Mouse (Mus musculus) midbrain, postnatal 0 days (tissue): ENCODE results near the gene Gm3448. TPM values are rescaled to one million over a fixed set of nuclear protein-coding genes. Genes with fewer than 3 reads are reported as not detected.
"Not testable (repeated sequence)": the region's sequence is repeated elsewhere in the genome, so short reads cannot be mapped to it uniquely, and the experiment has no call there.

Experiments used
- ATAC-seq: fragments of 200-750 bp; cut with Nextera tagmentation; 2 replicates; pipeline ENCODE4 v1.8.0; 2017; ENCODE audit warnings: moderate number of reproducible peaks, mild to moderate bottlenecking, moderate TSS enrichment, moderate library complexity; ENCODE audit not compliant: low FRiP score
- DNase-seq: peaks from one replicate; pipeline ENCODE4 v3.0.0-alpha.2; 2015; ENCODE audit warnings: low spot score
- H3K27ac ChIP-seq: fragments of 300-500 bp; sonication (generic); 2 replicates; pipeline ENCODE4 v1.5.1; 2014; ENCODE audit warnings: low read depth, mild to moderate bottlenecking, low read length, mixed read lengths
- H3K27me3 ChIP-seq: fragments of 300-500 bp; sonication (generic); 2 replicates; pipeline ENCODE4 v1.6.1; 2014; ENCODE audit warnings: low read length, control low read depth, mixed read lengths; ENCODE audit not compliant: insufficient read depth
- H3K36me3 ChIP-seq: fragments of 300-500 bp; sonication (generic); 2 replicates; pipeline ENCODE4 v1.6.1; 2014; ENCODE audit warnings: low read length, control low read depth, mixed read lengths; ENCODE audit not compliant: insufficient read depth
- H3K4me1 ChIP-seq: fragments of 300-500 bp; sonication (generic); 2 replicates; pipeline ENCODE4 v1.6.1; 2014; ENCODE audit warnings: mild to moderate bottlenecking, control low read depth, antibody characterized with exemption, low read length, mixed read lengths; ENCODE audit not compliant: insufficient read depth
- H3K4me2 ChIP-seq: fragments of 300-500 bp; sonication (generic); 2 replicates; pipeline ENCODE4 v1.6.1; 2014; ENCODE audit warnings: low read depth, mild to moderate bottlenecking, low read length, mixed read lengths; ENCODE audit not compliant: poor library complexity, severe bottlenecking
- H3K4me3 ChIP-seq: fragments of 300-500 bp; sonication (generic); 2 replicates; pipeline ENCODE4 v1.5.1; 2014; ENCODE audit warnings: low read depth, mild to moderate bottlenecking, low read length, moderate library complexity
- H3K9ac ChIP-seq: fragments of 300-500 bp; sonication (generic); replicated peaks from 2 replicates; pipeline ENCODE4 v1.6.1; 2014; ENCODE audit warnings: mild to moderate bottlenecking, low read length, moderate library complexity, mixed read lengths; ENCODE audit not compliant: poor library complexity, severe bottlenecking
- H3K9me3 ChIP-seq: fragments of 300-500 bp; sonication (generic); 2 replicates; pipeline ENCODE4 v1.6.1; 2016; ENCODE audit warnings: low read length, control low read depth
- WGBS: fragments of 180-500 bp; shearing (Covaris S2); extraction: QIAGEN DNeasy Blood & Tissue Kit; methylation state at CpG from one replicate; pipeline ENCODE4 v1.1.7; 2014; 5-methylcytosine and 5-hydroxymethylcytosine counted together
- polyA plus RNA-seq: library from polyadenylated mRNA; unstranded; fragments of >200 nt; fragmentation: Nextera tagmentation; extraction: Ambion mirVana; gene quantifications from 2 replicates; pipeline ENCODE4 v1.2.1, GENCODE M21; 2015
- total RNA-seq: library from RNA; depleted of rRNA; stranded (reverse); fragments of >200 nt; gene quantifications from 2 replicates; pipeline ENCODE4 v1.2.3, GENCODE M21; 2014

The Gm3448 gene
- total and polyA plus RNA-seq, 2 experiments from 2014 or later = 0.99 to 3.1 TPM

GRCm38 (mm10) chr17:15009088-15009487, 32.2 kb downstream of the Gm3448 start:
- H3K4me3 ChIP-seq, H3K4me2 ChIP-seq, H3K27me3 ChIP-seq, H3K27ac ChIP-seq, H3K9me3 ChIP-seq, ATAC-seq, H3K4me1 ChIP-seq, H3K9ac ChIP-seq, H3K36me3 ChIP-seq, DNase-seq: not testable (repeated sequence)
- WGBS = no CpG with 5 or more reads among the region's 3 CpGs

- H3K4me1 ChIP-seq, DNase-seq, H3K4me2 ChIP-seq, H3K27me3 ChIP-seq, ATAC-seq, H3K9ac ChIP-seq, H3K4me3 ChIP-seq, H3K9me3 ChIP-seq, H3K36me3 ChIP-seq, H3K27ac ChIP-seq: not testable (repeated sequence)
- no CpG with 5 or more reads among the region's 4 CpGs for WGBS
These were observed 41.3 kb downstream of the Gm3448 start for GRCm38 (mm10) chr17:15000047-15000446.

GRCm38 (mm10) chr17:14994140-14994539, 47.2 kb downstream of the Gm3448 start:
- not testable (repeated sequence) for H3K27ac ChIP-seq, ATAC-seq, H3K4me3 ChIP-seq, H3K4me2 ChIP-seq, H3K9ac ChIP-seq, H3K27me3 ChIP-seq, H3K9me3 ChIP-seq, DNase-seq, H3K4me1 ChIP-seq, H3K36me3 ChIP-seq
- WGBS = no CpG with 5 or more reads among the region's 5 CpGs

- not testable (repeated sequence) for H3K4me2 ChIP-seq
These were observed 48.1 kb downstream of the Gm3448 start for GRCm38 (mm10) chr17:14993139-14993832.

GRCm38 (mm10) chr17:14992522-14993138, 48.7 kb downstream of the Gm3448 start:
- H3K36me3 ChIP-seq, DNase-seq, H3K9ac ChIP-seq, H3K4me3 ChIP-seq, H3K27ac ChIP-seq, H3K4me1 ChIP-seq, H3K9me3 ChIP-seq, H3K27me3 ChIP-seq, H3K4me2 ChIP-seq: not testable (repeated sequence)
- whole genome bisulfite sequencing = no CpG with 5 or more reads among the region's 98 CpGs
- ATAC-seq = peak; percentile 80

More at GRCm38 (mm10) chr17:14993139-14993832, 48.1 kb downstream of the Gm3448 start:
- DNase-seq, H3K36me3 ChIP-seq, H3K27ac ChIP-seq, H3K4me1 ChIP-seq, H3K27me3 ChIP-seq, H3K4me3 ChIP-seq, H3K9me3 ChIP-seq, H3K9ac ChIP-seq: not testable (repeated sequence)
- peak; percentile 89 for ATAC-seq
- WGBS = no CpG with 5 or more reads among the region's 47 CpGs

GRCm38 (mm10) chr17:14990116-14990702, 51.1 kb downstream of the Gm3448 start:
- not testable (repeated sequence) for H3K4me3 ChIP-seq, H3K4me1 ChIP-seq, H3K9ac ChIP-seq, H3K36me3 ChIP-seq, H3K27ac ChIP-seq, DNase-seq, H3K27me3 ChIP-seq, H3K4me2 ChIP-seq, ATAC-seq, H3K9me3 ChIP-seq
- WGBS = 73% methylated on average over 4 of the region's 5 CpGs

- not testable (repeated sequence) for H3K4me3 ChIP-seq, H3K4me2 ChIP-seq, H3K4me1 ChIP-seq, H3K9ac ChIP-seq, H3K36me3 ChIP-seq, H3K9me3 ChIP-seq, H3K27ac ChIP-seq, H3K27me3 ChIP-seq, DNase-seq
- peak; percentile 98 for ATAC-seq
- no CpG with 5 or more reads among the region's 60 CpGs for WGBS
These were observed 62.8 kb downstream of the Gm3448 start, which contains the start of the genes 9030025P20Rik and Gm3417 for GRCm38 (mm10) chr17:14978362-14979038. Gene 9030025P20Rik, plus strand, starts transcription at chr17:14978468. Gene Gm3417, minus strand, starts transcription at chr17:14978790.

- not testable (repeated sequence) for ATAC-seq, DNase-seq, H3K9ac ChIP-seq, H3K36me3 ChIP-seq, H3K4me3 ChIP-seq, H3K27me3 ChIP-seq, H3K27ac ChIP-seq, H3K4me2 ChIP-seq, H3K9me3 ChIP-seq, H3K4me1 ChIP-seq
- WGBS = 3% methylated on average over 4 of the region's 7 CpGs
These were observed 63.5 kb downstream of the Gm3448 start for GRCm38 (mm10) chr17:14977718-14978361.
